Mouse (Mus musculus) lung, embryonic 16.5 days (tissue): ENCODE results near the gene Lamtor2. TPM values are rescaled to one million over a fixed set of nuclear protein-coding genes. Genes with fewer than 3 reads are reported as not detected.
A peak's percentile ranks its signal among the peaks of the same experiment; 100 is the strongest.

Experiments used
- ATAC-seq: fragments of 200-750 bp; cut with Nextera tagmentation; 2 replicates; pipeline ENCODE4 v1.8.0; 2017; ENCODE audit warnings: low read depth, mild to moderate bottlenecking, moderate library complexity
- H3K27ac ChIP-seq: fragments of 300-500 bp; sonication (generic); 2 replicates; pipeline ENCODE4 v1.5.1; 2014; ENCODE audit warnings: mild to moderate bottlenecking, control low read depth, low read length
- H3K27me3 ChIP-seq: fragments of 300-500 bp; sonication (generic); 2 replicates; pipeline ENCODE4 v1.6.1; 2014; ENCODE audit warnings: low read depth, low read length, mixed read lengths; ENCODE audit not compliant: control insufficient read depth, insufficient read depth
- H3K36me3 ChIP-seq: fragments of 300-500 bp; sonication (generic); 2 replicates; pipeline ENCODE4 v1.6.1; 2014; ENCODE audit warnings: low read length; ENCODE audit not compliant: control insufficient read depth, insufficient read depth
- H3K4me1 ChIP-seq: fragments of 300-500 bp; sonication (generic); replicated peaks from 2 replicates; pipeline ENCODE4 v1.6.1; 2014; ENCODE audit warnings: low read length, mixed read lengths; ENCODE audit not compliant: control insufficient read depth, insufficient read depth
- H3K4me2 ChIP-seq: fragments of 300-500 bp; sonication (generic); 2 replicates; pipeline ENCODE4 v1.6.1; 2014; ENCODE audit warnings: low read depth, low read length, control low read depth
- H3K4me3 ChIP-seq: fragments of 300-500 bp; sonication (generic); 2 replicates; pipeline ENCODE4 v1.5.1; 2014; ENCODE audit warnings: mild to moderate bottlenecking, low read length, control low read depth
- H3K9ac ChIP-seq: fragments of 300-500 bp; sonication (generic); 2 replicates; pipeline ENCODE4 v1.6.1; 2014; ENCODE audit warnings: low read length, control low read depth
- H3K9me3 ChIP-seq: fragments of 300-500 bp; sonication (generic); 2 replicates; pipeline ENCODE4 v1.6.1; 2016; ENCODE audit warnings: low read length; ENCODE audit not compliant: control insufficient read depth
- WGBS: fragments of 180-500 bp; shearing (Covaris S2); extraction: QIAGEN DNeasy Blood & Tissue Kit; methylation state at CpG from one replicate; pipeline ENCODE4 v1.1.7; 2014; 5-methylcytosine and 5-hydroxymethylcytosine counted together
- polyA plus RNA-seq: library from polyadenylated mRNA; unstranded; fragments of >200 nt; fragmentation: Nextera tagmentation; extraction: Ambion mirVana; gene quantifications from 2 replicates; pipeline ENCODE4 v1.2.1, GENCODE M21; 2015

The Lamtor2 gene
- polyA plus RNA-seq, 1 experiment from 2014 or later = 169 TPM

- Histone ChIP-seq H3K36me3 (no peaks in the 10 kb centered on the region), H3K27me3 (no peaks in the 10 kb centered on the region), H3K4me3 (no peak overlapping the region), H3K4me2 (peak overlapping the region; percentile 9; the same call in 1 of the 2 replicates), H3K4me1 (peaks cover 47% of the 10 kb centered on the region), H3K9me3 (no peaks in the 10 kb centered on the region), H3K9ac (peak overlapping the region; percentile 30), H3K27ac (peak overlapping the region; percentile 58)
- 29% methylated on average over 12 of the region's 15 CpGs for WGBS
- ATAC-seq = no peak
Measured at GRCm38 (mm10) chr3:88512896-88513545, 39.9 kb downstream of the Lamtor2 start.

DNA sequence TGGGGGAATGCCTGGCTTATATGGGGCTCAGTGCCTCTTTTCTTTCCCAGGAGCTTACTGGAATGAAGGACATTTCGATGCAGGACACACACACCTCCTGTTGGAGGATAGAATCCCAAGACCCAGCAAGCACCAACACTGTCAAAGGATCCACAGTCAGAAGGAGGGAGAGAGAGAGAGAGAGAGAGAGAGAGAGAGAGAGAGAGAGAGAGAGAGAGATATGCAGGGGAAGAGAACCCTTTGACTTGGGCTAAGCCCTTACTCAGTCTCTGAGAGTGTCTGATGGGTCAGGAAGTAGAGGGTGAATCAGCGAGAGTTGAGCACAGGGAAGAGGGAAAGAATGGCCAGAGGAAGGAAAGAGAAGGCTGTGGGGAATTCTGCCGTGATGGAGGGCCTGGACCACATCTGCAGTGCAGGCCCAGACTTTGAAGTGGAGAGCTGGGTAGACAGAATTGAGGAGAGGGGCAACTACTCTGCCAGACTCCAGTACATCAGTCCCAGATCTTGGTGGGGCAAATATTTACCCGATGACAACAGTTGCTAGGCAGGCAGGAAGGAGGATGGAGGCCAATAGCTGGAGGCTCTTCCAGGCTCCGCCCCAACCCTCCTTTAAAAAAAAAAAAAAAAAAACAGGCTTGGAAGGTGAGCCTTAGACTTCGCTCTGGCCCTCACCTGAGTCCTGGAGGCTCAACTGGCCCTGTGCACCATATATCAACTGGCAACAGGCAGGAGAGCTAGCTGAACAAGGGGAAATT lies 40.6 kb downstream of the Lamtor2 start:
- Histone ChIP-seq H3K4me3 (no peak overlapping the region), H3K9ac (peak overlapping the region; percentile 25; the same call in 1 of the 2 replicates), H3K4me1 (peaks cover 47% of the 10 kb centered on the region), H3K27ac (peak overlapping the region; percentile 58), H3K36me3 (no peaks in the 10 kb centered on the region), H3K4me2 (peak overlapping the region; percentile 9; the same call in 1 of the 2 replicates), H3K9me3 (no peaks in the 10 kb centered on the region), H3K27me3 (no peaks in the 10 kb centered on the region)
- ATAC-seq = no peak
- WGBS = 31% methylated on average over 6 of the region's 6 CpGs

GRCm38 (mm10) chr3:88511559-88511958 lies 41.3 kb downstream of the Lamtor2 start:
- no peak overlapping the region for H3K27ac ChIP-seq
- no peak for ATAC-seq

DNA sequence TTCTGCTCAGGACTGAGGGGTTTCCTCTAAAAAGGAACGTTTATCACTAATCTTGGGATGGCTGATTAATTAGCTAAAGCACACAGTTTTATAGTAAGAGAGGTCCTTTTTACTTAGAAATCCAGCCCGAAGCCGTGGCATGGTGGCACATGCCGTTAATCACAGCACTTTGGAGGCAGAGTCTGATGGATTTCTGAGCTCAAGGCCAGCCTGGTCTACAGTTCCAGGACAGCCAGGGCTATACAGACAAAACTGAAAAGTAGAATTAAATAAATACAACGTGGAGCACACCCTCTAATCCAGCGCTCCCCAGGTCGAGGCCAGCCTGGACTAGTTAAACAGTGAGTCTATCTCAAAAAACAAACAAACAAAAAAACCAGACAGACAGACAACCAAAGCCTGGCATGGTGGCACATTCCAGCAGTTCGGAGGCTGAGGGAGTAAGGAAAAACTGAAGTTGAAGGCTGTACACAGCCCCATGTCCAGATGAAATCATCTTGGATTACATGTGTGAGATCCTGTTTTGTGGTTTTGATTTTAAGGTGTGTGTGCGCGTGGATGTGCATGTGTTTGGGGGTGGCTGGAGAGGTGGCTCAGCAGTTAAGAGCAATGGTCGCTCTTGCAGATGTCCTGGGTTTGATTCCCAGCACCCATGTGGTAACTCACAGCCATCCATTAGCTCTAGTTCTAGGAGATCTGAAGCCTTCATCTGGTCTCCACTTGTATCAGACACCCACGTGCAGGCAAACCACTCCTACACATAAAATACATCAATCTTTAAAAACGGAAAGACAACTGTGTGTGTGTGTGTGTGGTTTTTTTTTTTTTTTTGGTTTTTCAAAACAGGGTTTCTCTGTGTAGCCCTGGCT lies 42.2 kb downstream of the Lamtor2 start:
- Histone ChIP-seq H3K4me2 (peak overlapping the region; percentile 56), H3K9me3 (no peaks in the 10 kb centered on the region), H3K27me3 (no peaks in the 10 kb centered on the region), H3K4me1 (peaks cover 47% of the 10 kb centered on the region), H3K36me3 (no peaks in the 10 kb centered on the region), H3K4me3 (peak overlapping the region; percentile 46), H3K9ac (peak overlapping the region; percentile 59), H3K27ac (peak overlapping the region; percentile 89)
- 40% methylated on average over 13 of the region's 13 CpGs for WGBS
- ATAC-seq = no peak

More at GRCm38 (mm10) chr3:88511559-88511958, 41.3 kb downstream of the Lamtor2 start:
- no peak overlapping the region for H3K4me2 ChIP-seq
- no peaks in the 10 kb centered on the region for H3K27me3 ChIP-seq
- 0 out of 2 replicates have a peak overlapping the region, but pooled peaks have one; percentile 5 for H3K9ac ChIP-seq
- WGBS = 49% methylated on average over 4 of the region's 4 CpGs
- H3K36me3 ChIP-seq = no peaks in the 10 kb centered on the region
- no peaks in the 10 kb centered on the region for H3K9me3 ChIP-seq
- H3K4me1 ChIP-seq = peaks cover 47% of the 10 kb centered on the region
- H3K4me3 ChIP-seq = no peak overlapping the region

GRCm38 (mm10) chr3:88509692-88510420 lies 43.0 kb downstream of the Lamtor2 start, which contains the start of gene Lmna:
Gene Lmna, minus strand, starts transcription at chr3:88509956.
- Histone ChIP-seq H3K9ac (peak within 1 kb of the TSS; percentile 59), H3K27me3 (no peaks in the 10 kb centered on the region), H3K9me3 (no peaks in the 10 kb centered on the region), H3K4me3 (peak within 1 kb of the TSS; percentile 46), H3K27ac (peak within 1 kb of the TSS; percentile 89), H3K4me2 (peak within 1 kb of the TSS; percentile 56), H3K36me3 (no peaks in the 10 kb centered on the region), H3K4me1 (peaks cover 49% of the 10 kb centered on the region)
- ATAC-seq = peak; percentile 96
- WGBS = under 1% methylated on average over 31 of the region's 31 CpGs

DNA sequence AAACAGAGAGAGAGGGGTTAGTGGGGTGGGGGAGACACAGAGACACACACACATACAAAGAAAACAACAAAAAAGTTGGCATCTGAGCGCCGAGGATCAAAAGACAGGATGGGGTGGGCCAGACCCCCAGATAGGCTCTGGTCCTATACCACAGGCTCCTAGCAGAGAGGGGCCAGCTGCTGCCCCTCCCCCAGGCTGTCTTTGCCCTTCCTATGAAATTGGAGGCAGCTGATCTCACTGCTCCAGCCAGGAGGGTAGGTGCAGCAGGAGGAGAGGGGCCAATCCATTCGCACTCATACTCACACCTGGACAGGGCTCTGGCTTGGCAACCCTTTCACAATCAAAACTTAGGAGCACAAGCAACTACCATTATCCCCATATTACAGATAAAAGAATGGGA lies 43.6 kb downstream of the Lamtor2 start:
- no peak for ATAC-seq
- Histone ChIP-seq H3K9ac (peak overlapping the region; percentile 59), H3K27ac (peak overlapping the region; percentile 89), H3K4me2 (peak overlapping the region; percentile 56), H3K4me3 (peak overlapping the region; percentile 46), H3K36me3 (no peaks in the 10 kb centered on the region), H3K4me1 (peaks cover 44% of the 10 kb centered on the region), H3K9me3 (no peaks in the 10 kb centered on the region), H3K27me3 (no peaks in the 10 kb centered on the region)
- 61% methylated on average over 3 of the region's 3 CpGs for WGBS

DNA sequence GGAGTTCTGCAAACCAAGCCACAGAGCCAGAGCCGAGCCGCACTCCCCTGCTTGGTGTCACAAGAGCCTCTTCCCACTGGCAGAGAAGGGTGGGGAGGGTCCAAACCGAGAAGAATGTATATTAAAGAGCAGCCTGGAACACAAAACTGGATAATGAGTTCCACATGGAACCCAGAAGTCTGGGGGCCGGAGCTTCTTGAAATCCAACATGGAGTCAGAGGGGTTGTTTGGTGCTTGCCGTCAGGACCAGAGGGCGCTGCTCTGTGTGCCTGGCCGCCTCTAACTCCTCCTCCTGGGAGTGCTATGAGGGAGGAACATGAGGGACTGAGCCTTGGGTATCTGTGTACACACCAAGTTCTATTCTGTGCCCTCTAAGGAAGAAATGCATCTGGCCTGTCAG lies 47.1 kb downstream of the Lamtor2 start:
- H3K9ac ChIP-seq = 0 out of 2 replicates have a peak overlapping the region, but pooled peaks have one; percentile 5
- H3K4me3 ChIP-seq = no peak overlapping the region
- WGBS = 45% methylated on average over 7 of the region's 7 CpGs
- H3K4me1 ChIP-seq = peaks cover 37% of the 10 kb centered on the region
- no peaks in the 10 kb centered on the region for H3K36me3 ChIP-seq
- H3K27me3 ChIP-seq = no peaks in the 10 kb centered on the region
- no peak overlapping the region for H3K27ac ChIP-seq
- no peak overlapping the region for H3K4me2 ChIP-seq
- no peak for ATAC-seq
- H3K9me3 ChIP-seq = no peaks in the 10 kb centered on the region

DNA sequence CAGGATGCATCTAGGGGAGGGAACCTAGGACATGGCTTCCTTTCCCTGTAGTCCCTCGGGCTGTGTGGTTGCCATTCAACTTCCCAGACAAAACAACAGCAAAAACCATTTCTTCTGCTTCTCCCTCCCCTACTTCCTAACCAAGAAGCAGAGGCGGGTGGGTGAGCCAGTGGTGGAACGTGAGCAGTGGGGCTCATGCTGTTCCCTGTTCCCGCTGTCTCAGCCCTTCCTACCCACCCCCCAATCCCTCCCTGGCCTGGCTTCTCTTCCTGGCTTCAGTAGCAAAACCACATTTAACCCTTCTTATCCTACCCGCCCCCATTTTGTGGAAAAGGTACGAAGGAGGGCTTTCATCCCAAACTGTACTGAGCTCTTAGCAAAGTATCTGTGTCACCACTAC lies 47.8 kb downstream of the Lamtor2 start:
- Histone ChIP-seq H3K27me3 (no peaks in the 10 kb centered on the region), H3K9me3 (no peaks in the 10 kb centered on the region), H3K4me1 (peaks cover 33% of the 10 kb centered on the region), H3K36me3 (no peaks in the 10 kb centered on the region), H3K27ac (peak overlapping the region; percentile 61), H3K4me2 (no peak overlapping the region), H3K9ac (no peak overlapping the region), H3K4me3 (no peak overlapping the region)
- ATAC-seq = no peak
- 59% methylated on average over 6 of the region's 6 CpGs for WGBS
